Mouse (Mus musculus) right cerebral cortex, postnatal 4 days (tissue): ENCODE results near the gene Dusp6.
"Not testable (repeated sequence)": the region's sequence is repeated elsewhere in the genome, so short reads cannot be mapped to it uniquely, and the experiment has no call there.

Experiments
- DNase-seq: peaks from one replicate; pipeline ENCODE4 v3.0.0-alpha.2; 2022

Dusp6 gene

GRCm38 (mm10) chr10:99262867-99263379 lies at the start of gene Dusp6:
Gene Dusp6, plus strand, starts transcription at chr10:99263231.
- DNase-seq = peak; percentile 90

- no peak for DNase-seq
Observed at GRCm38 (mm10) chr10:99214421-99215299, 48.4 kb upstream of the Dusp6 start.

- not testable (repeated sequence) for DNase-seq
Observed at GRCm38 (mm10) chr10:99216570-99216969, 46.5 kb upstream of the Dusp6 start.

GRCm38 (mm10) chr10:99221540-99221939 lies 41.5 kb upstream of the Dusp6 start:
- DNase-seq = no peak

DNA sequence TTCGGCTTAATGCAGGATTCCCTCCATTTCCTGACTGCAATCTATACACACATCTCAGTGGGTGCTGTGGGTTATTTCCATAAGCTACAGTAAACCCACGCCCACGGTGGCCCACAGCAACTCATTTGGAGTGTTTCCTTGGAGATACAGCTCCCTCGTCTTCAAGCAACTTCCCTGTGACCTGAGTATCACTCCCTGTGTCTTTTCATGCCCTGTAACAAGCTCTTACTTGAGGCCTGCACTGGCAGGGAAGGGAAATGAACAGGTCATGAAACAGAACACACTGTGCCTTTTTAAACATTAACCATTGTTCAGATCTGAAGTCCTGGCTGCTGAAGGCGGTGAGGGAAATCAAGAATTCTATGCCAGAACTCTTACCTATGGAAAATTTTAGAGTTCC lies 40.3 kb upstream of the Dusp6 start:
- no peak for DNase-seq

DNA sequence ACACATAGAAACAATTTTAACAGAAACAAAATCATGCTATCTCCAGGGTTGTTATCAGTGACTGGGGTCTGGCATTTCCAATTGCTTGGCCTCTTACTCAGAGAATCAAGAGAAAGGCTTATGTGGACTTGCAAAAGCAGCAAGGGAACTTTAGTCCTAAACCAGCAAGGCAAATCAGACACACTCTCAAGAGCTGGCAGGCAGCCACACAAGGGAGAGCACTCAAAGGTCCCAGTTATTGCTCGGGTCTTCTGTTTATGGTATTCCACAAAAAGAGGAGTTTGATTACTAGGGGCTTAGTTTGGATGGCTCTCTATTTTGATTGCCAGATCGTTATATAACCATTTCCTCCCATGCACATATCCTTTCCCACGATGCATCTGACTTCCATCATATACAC lies 38.8 kb upstream of the Dusp6 start:
- no peak for DNase-seq

- no peak for DNase-seq
Observed at GRCm38 (mm10) chr10:99226782-99227181, 36.2 kb upstream of the Dusp6 start.

- DNase-seq = no peak
Observed at GRCm38 (mm10) chr10:99227968-99228864, 34.8 kb upstream of the Dusp6 start.

GRCm38 (mm10) chr10:99229031-99229684 lies 33.9 kb upstream of the Dusp6 start:
- DNase-seq = no peak

- DNase-seq = no peak
Observed at GRCm38 (mm10) chr10:99232518-99233227, 30.4 kb upstream of the Dusp6 start.

GRCm38 (mm10) chr10:99234336-99234735 lies 28.7 kb upstream of the Dusp6 start:
- no peak for DNase-seq

GRCm38 (mm10) chr10:99235081-99235480 lies 27.9 kb upstream of the Dusp6 start:
- no peak for DNase-seq

DNA sequence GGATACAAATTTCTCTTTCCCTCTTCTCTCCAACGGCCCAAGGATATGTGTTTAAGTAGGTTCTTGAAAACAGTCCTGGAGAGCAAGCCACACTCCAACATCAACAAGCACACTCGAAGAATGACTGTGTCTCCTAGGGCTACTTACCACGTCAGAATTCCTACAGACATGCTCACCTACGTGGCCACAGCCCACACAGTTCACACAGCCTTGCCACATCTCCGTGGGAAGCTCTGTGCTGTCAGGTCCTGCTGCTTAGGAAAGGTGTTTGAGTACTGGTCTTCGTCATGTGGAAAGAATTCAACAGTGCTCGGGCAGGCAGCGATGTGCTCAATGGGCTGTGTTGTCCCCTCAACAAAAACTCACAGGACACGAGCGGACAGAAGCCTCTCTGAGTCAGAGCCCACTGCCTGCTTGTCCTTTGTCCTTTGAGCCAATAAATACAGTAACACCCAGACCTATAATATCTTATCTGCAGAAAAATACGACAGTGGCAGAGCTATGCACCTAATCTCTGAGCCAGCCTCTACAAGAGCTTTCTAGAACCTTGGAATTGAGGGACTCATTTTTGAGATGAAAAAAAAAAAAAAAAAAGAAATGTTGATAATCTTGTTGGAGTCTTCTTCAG lies 25.7 kb upstream of the Dusp6 start:
- no peak for DNase-seq

DNA sequence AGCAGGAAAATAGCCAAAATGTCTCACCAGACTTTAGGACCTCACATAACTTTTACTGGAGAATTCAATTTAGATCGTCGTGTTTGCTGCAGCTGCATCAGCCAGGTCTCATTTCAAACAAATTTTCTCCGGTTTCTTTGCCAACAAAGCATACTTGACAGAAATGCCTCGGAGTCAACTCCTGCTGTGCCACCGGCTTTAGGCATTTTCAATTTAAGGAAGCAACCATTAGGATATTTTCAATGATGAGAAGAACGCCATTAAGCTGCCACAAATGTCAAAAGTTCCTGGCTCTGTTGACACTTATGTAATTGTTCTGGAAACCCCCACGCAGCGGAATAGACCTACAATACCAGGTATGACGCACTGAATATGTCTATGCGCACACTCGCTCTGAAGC lies 24.5 kb upstream of the Dusp6 start:
- DNase-seq = no peak

DNA sequence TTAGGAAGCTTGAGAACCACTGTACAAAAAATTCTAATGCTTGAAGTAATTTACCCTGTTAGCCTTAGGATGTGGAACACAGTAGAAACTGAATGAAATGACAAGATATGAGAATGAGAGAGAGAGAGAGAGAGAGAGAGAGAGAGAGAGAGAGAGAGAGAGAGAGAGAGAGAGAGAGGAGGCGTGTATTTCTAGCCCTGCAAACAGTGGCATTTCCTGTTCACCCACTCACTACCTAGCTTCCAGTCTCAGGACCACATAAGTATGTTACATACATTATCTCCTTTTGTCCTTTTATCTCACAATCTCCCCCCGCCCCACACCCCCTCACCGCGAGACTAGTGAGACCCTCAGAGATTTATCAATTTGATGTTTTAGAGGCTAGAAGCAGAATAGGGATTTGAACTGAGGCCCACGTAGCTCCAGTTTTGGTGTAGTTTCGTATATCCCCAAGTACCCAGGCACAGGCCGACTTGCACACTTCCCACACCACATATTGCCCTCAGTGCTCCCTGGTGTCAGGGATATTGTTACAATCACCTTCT lies 21.7 kb upstream of the Dusp6 start:
- no peak for DNase-seq

DNA sequence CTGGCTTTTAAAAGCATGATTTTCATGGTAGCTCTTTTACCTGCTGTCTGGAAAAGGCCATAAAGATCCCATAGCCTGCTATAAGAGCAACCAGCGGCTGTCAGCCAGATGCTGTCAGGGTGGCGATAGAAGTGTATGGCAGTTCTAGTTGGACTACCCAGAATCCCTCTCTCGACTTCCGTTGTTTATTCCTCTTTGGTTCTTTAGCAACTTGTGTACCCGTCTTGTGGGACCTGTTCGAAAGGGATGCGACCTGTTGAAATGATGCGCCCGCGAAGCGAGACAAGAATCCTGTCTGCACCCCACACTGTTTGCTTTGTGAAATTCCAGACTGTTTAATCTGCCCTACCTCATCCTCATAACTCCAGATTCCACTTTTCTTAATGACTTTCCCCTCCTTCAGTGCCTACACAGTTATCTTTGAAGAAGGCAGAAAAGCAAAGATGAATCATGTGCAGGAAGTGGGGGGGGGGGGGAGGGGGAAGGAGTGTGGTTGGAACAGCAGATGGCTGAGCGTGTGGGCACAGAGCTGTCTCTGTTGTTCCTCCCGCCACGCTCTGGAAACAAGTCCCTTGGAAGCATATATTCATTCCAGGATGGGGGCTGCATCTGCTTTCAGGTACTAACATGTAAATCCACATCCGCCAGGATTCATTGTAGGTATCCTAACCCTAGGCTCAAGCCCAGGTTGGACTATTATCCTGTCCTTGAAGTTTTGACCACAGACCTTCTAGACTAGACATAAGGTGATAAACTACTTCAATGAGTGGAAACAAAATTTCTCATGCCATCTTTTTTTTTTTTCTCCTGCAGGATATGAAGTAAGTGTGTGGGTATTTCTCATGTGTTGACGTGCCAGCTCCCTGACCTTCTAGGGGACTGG lies 21.0 kb upstream of the Dusp6 start:
- no peak for DNase-seq

GRCm38 (mm10) chr10:99242721-99243120 lies 20.3 kb upstream of the Dusp6 start:
- no peak for DNase-seq

DNA sequence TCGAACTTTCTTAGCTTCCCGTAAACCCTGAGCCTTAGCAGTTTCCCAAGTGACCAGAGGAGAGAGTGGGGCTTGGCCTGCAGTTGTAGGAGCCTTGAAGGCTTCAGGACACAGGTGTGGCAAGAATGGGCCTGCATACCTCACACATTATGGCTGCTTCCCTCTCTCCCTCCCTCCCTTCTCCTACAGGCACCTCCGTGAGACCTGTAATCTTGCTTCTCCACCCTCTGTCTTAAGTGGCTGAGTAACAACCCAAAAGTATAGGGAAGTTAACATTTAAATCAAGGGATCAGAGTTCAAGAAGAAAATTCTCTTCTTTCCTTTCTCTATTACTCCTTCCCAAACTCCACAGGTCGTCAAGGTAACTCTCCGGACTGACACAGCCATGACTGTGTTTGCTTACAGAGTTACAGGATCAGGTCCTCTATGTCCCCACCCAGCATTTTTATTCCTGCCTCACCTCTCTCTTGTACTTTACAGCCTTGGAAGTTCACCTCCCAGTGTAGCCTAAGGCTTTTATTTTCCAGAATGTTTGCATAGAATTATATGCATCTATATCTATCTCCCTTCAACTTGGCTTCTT lies 19.0 kb upstream of the Dusp6 start:
- no peak for DNase-seq

DNA sequence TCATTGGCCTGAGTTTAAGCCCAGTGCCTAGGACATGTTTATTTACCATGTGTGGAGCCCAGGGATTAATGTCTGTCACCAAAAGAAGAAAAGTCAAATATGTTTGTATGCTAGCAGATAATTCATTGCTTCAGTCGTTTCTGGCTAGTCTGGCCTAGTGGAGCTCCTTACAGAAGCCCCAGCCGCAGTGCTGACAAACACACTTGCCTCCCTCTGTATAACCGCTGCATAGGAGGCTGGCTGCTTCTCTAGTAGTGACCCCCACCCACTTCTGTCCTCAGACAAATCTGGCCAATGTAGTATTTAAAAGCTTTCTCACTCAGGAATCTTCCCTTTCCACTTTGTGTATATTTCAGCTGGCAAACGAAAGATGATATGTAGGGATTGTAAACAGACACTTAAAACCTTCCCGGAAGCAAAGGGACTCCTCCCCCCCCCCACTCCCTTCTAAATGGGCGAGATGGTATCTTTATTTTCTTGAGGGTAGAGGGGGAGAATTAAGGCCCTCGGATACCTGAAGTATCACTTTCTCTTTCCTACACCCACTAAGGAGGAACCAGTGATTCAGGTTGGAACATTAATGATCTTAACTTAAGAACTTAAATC lies 18.3 kb upstream of the Dusp6 start:
- DNase-seq = no peak
